Mouse (Mus musculus): ENCODE measurements around the gene Dars2. TPM values are rescaled to one million over a fixed set of nuclear protein-coding genes. Genes with fewer than 3 reads are reported as not detected.

The Dars2 gene
- total and polyA plus RNA-seq, 2 experiments, result 11.4 to 20.2 TPM

- 92% methylated on average over 2 of the region's 2 CpGs for WGBS
- no peak for TF ChIP-seq POLR2A (IDR thresholded peaks at IDR 0.05; ENCODE audit: extremely low read depth, insufficient read depth, low read length)
- no peak for TF ChIP-seq CTCF (IDR thresholded peaks at IDR 0.05; ENCODE audit: low read depth, low read length)
- H3K36me3 ChIP-seq (ENCODE audit: control insufficient read depth, insufficient read depth, low read length), result no peaks in the 10 kb centered on the region; the same call in 1 of the 2 replicates
Measured at GRCm38 (mm10) chr1:161027196-161027595, 43.3 kb downstream of the Dars2 start.

DNA sequence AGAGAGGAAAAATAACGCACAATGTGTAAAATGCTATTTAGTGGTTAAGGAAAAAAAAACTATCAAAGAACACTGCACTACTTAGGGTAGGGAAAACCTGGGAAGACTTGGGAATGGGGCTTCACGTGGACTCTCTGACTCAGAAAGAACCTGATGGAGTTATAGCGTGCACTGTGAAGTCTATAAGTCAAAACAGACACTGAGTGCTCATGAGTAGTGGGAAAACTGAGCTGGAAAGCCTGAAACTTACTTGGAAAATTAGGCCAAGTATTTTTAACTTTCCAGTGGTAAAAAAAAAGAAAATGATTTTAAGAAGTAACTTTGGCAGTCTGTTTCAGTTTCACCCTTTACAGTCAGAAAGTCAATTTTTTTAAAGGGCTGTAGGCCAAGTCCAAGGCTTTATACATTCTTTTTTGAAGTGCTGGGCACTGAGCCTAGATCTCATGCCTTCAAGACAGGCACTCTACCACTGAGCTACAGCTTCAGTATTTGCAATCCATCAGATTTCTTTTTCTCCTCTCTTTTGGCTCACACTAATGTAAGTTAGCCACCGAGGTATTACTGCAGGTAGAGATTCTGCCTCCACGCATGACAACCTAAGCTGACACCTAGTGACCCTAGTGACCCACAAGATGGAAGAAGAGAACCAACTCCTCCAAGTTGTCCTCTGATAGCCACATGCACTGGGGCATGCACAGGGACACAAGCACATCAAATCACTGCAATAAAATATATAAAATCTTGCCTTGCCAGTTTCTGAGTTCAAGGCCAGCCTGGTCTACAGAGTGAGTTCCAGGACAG lies 44.8 kb downstream of the Dars2 start:
- no peak for DNase-seq (ENCODE audit: extremely low read depth, low read depth, low spot score)
- Histone ChIP-seq H3K9ac (ENCODE audit: low read depth, low read length) (no peak overlapping the region), H3K4me3 (ENCODE audit: insufficient read depth, low read depth, low read length) (no peak overlapping the region), H3K4me1 (ENCODE audit: control insufficient read depth, insufficient read depth, low read length) (no peaks in the 10 kb centered on the region; the same call in 1 of the 2 replicates), H3K27ac (replicated peaks; ENCODE audit: insufficient read depth, low read depth, low read length) (no peak overlapping the region), H3K36me3 (ENCODE audit: control insufficient read depth, insufficient read depth, low read length) (no peaks in the 10 kb centered on the region; the same call in 1 of the 2 replicates), H3K79me2 (ENCODE audit: control insufficient read depth, insufficient read depth, low read length) (0 out of 2 replicates have a peak, but pooled peaks cover 2% of the 10 kb centered on the region), H3K27me3 (ENCODE audit: control insufficient read depth, insufficient read depth, low read length) (no peaks in the 10 kb centered on the region)
- TF ChIP-seq POLR2A (IDR thresholded peaks at IDR 0.05; ENCODE audit: extremely low read depth, insufficient read depth, low read length) (no peak), CTCF (IDR thresholded peaks at IDR 0.05; ENCODE audit: low read depth, low read length) (no peak)
- WGBS, result 89% methylated on average over 5 of the region's 5 CpGs

More at GRCm38 (mm10) chr1:161027196-161027595, 43.3 kb downstream of the Dars2 start:
- no peak for DNase-seq (ENCODE audit: extremely low read depth, low read depth, low spot score)
- 0 out of 2 replicates have a peak, but pooled peaks cover 2% of the 10 kb centered on the region for H3K79me2 ChIP-seq (ENCODE audit: control insufficient read depth, insufficient read depth, low read length)
- H3K27ac ChIP-seq (replicated peaks; ENCODE audit: insufficient read depth, low read depth, low read length), result no peak overlapping the region
- no peaks in the 10 kb centered on the region for H3K27me3 ChIP-seq (ENCODE audit: control insufficient read depth, insufficient read depth, low read length)
- no peaks in the 10 kb centered on the region; the same call in 1 of the 2 replicates for H3K4me1 ChIP-seq (ENCODE audit: control insufficient read depth, insufficient read depth, low read length)
- no peak overlapping the region for H3K4me3 ChIP-seq (ENCODE audit: insufficient read depth, low read depth, low read length)
- H3K9ac ChIP-seq (ENCODE audit: low read depth, low read length), result no peak overlapping the region

DNA sequence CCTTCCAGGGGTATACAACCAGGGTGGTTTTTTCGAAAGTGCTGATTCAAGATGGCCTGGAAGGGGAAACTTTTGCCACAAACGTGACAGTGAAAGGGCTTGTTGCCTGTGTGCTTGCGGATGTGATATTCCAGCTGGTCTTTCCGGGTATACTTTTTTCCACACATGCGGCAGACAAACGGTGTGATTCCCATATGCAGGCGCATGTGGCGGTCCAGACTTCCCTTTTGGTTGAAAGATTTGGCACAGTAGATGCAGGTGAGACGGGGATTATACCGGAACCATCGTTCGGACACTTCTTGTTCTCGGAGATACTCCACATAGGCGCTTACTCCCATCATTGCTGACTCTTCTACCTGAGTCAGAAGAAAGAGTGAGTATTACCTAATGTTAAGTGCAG lies 50.4 kb downstream of the Dars2 start:
- Histone ChIP-seq H3K9ac (ENCODE audit: low read depth, low read length) (no peak overlapping the region), H3K27ac (replicated peaks; ENCODE audit: insufficient read depth, low read depth, low read length) (no peak overlapping the region), H3K79me2 (ENCODE audit: control insufficient read depth, insufficient read depth, low read length) (no peaks in the 10 kb centered on the region; the same call in 1 of the 2 replicates), H3K36me3 (ENCODE audit: control insufficient read depth, insufficient read depth, low read length) (peaks cover 16% of the 10 kb centered on the region), H3K4me1 (ENCODE audit: control insufficient read depth, insufficient read depth, low read length) (no peaks in the 10 kb centered on the region), H3K27me3 (ENCODE audit: control insufficient read depth, insufficient read depth, low read length) (no peaks in the 10 kb centered on the region), H3K4me3 (ENCODE audit: insufficient read depth, low read depth, low read length) (no peak overlapping the region)
- WGBS, result 96% methylated on average over 14 of the region's 14 CpGs
- TF ChIP-seq CTCF (IDR thresholded peaks at IDR 0.05; ENCODE audit: low read depth, low read length), result no peak
- TF ChIP-seq POLR2A (IDR thresholded peaks at IDR 0.05; ENCODE audit: extremely low read depth, insufficient read depth, low read length), result no peak
- no peak for DNase-seq (ENCODE audit: extremely low read depth, low read depth, low spot score)

- H3K27me3 ChIP-seq (ENCODE audit: control insufficient read depth, insufficient read depth, low read length), result no peaks in the 10 kb centered on the region
- H3K4me3 ChIP-seq (ENCODE audit: insufficient read depth, low read depth, low read length), result no peak overlapping the region
- no peak overlapping the region for H3K27ac ChIP-seq (replicated peaks; ENCODE audit: insufficient read depth, low read depth, low read length)
- no peak overlapping the region for H3K9ac ChIP-seq (ENCODE audit: low read depth, low read length)
- peaks cover 17% of the 10 kb centered on the region for H3K36me3 ChIP-seq (ENCODE audit: control insufficient read depth, insufficient read depth, low read length)
- H3K79me2 ChIP-seq (ENCODE audit: control insufficient read depth, insufficient read depth, low read length), result no peaks in the 10 kb centered on the region; the same call in 1 of the 2 replicates
- WGBS, result 91% methylated on average over 2 of the region's 2 CpGs
- DNase-seq (ENCODE audit: extremely low read depth, low read depth, low spot score), result no peak
- H3K4me1 ChIP-seq (ENCODE audit: control insufficient read depth, insufficient read depth, low read length), result no peaks in the 10 kb centered on the region
- TF ChIP-seq POLR2A (IDR thresholded peaks at IDR 0.05; ENCODE audit: extremely low read depth, insufficient read depth, low read length) (no peak), CTCF (IDR thresholded peaks at IDR 0.05; ENCODE audit: low read depth, low read length) (no peak)
Measured at GRCm38 (mm10) chr1:161016378-161016777, 54.1 kb downstream of the Dars2 start.

GRCm38 (mm10) chr1:161010436-161010835 lies 60.0 kb downstream of the Dars2 start:
- Histone ChIP-seq H3K27ac (replicated peaks; ENCODE audit: insufficient read depth, low read depth, low read length) (no peak overlapping the region), H3K4me1 (ENCODE audit: control insufficient read depth, insufficient read depth, low read length) (no peaks in the 10 kb centered on the region), H3K4me3 (ENCODE audit: insufficient read depth, low read depth, low read length) (no peak overlapping the region), H3K27me3 (ENCODE audit: control insufficient read depth, insufficient read depth, low read length) (no peaks in the 10 kb centered on the region), H3K36me3 (ENCODE audit: control insufficient read depth, insufficient read depth, low read length) (peaks cover 9% of the 10 kb centered on the region), H3K9ac (ENCODE audit: low read depth, low read length) (no peak overlapping the region), H3K79me2 (ENCODE audit: control insufficient read depth, insufficient read depth, low read length) (no peaks in the 10 kb centered on the region)
- no peak for DNase-seq (ENCODE audit: extremely low read depth, low read depth, low spot score)
- WGBS, result 80% methylated on average over 4 of the region's 4 CpGs
- no peak for TF ChIP-seq POLR2A (IDR thresholded peaks at IDR 0.05; ENCODE audit: extremely low read depth, insufficient read depth, low read length)
- TF ChIP-seq CTCF (IDR thresholded peaks at IDR 0.05; ENCODE audit: low read depth, low read length), result no peak

DNA sequence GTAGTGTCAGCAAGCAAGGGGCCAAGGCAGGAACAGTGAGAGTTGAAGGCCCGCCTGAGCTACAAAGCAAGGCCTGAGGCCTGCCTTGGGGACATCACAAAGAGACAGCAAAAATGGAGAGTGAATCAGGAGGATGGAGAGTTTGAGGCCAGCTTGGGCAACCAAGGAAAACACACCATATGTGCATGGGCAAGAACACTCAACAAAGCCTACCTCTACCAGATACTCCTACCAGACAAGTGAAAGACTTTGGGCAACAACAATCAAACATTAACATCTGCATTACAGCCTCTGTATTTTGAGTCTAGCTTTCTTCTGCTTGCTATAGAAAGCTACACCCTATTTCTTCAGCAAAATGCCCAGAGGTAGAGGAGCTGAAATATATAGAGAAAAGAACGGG lies 62.4 kb downstream of the Dars2 start:
- Histone ChIP-seq H3K9ac (ENCODE audit: low read depth, low read length) (no peak overlapping the region), H3K36me3 (ENCODE audit: control insufficient read depth, insufficient read depth, low read length) (peaks cover 30% of the 10 kb centered on the region), H3K79me2 (ENCODE audit: control insufficient read depth, insufficient read depth, low read length) (no peaks in the 10 kb centered on the region), H3K4me3 (ENCODE audit: insufficient read depth, low read depth, low read length) (no peak overlapping the region), H3K4me1 (ENCODE audit: control insufficient read depth, insufficient read depth, low read length) (no peaks in the 10 kb centered on the region), H3K27me3 (ENCODE audit: control insufficient read depth, insufficient read depth, low read length) (no peaks in the 10 kb centered on the region), H3K27ac (replicated peaks; ENCODE audit: insufficient read depth, low read depth, low read length) (no peak overlapping the region)
- peak; percentile 66 for DNase-seq (ENCODE audit: extremely low read depth, low read depth, low spot score)
- WGBS, result 82% methylated on average over 2 of the region's 2 CpGs
- TF ChIP-seq CTCF (IDR thresholded peaks at IDR 0.05; ENCODE audit: low read depth, low read length) (no peak), POLR2A (IDR thresholded peaks at IDR 0.05; ENCODE audit: extremely low read depth, insufficient read depth, low read length) (no peak)
